Mouse (Mus musculus): Measurements from ENCODE around the gene Mpp3. TPM values are rescaled to one million over a fixed set of nuclear protein-coding genes. Genes with fewer than 3 reads are reported as not detected.

Mpp3 gene
- polyA plus RNA-seq, 1 experiment from 2014 or later: 2.7 TPM

DNA sequence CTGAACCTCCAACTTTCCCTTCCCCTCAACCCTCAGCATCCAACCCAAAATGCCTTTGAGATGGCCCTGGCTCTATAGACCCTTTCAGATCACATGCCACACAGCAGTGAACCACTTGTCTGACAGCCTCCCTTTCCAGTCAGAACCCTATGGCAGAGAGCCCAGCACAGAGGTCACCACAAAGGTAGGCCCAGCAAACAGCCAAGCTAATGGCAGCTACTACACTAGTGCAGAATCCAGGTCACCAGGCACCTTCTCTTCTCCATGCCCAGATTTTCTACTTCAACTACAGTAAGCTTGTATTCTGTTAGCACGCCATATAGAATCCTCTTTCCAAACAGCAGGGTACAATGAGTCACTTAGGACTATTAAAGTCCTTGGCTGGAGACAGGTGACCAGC lies 12.1 kb downstream of the Mpp3 start:
- 86% methylated on average over 1 of the region's 1 CpGs for WGBS (ENCODE audit: insufficient replicate concordance)
- no peak overlapping the region for H3K4me3 ChIP-seq (ENCODE audit: low read depth, low read length)
- H3K4me1 ChIP-seq (ENCODE audit: control insufficient read depth, insufficient read depth, low read length): no peaks in the 10 kb centered on the region
- no peak overlapping the region for H3K27ac ChIP-seq (ENCODE audit: low read depth, low read length)
- H3K4me2 ChIP-seq: no peak overlapping the region
- H3K27me3 ChIP-seq (ENCODE audit: control insufficient read depth, insufficient read depth, low read length): no peaks in the 10 kb centered on the region
- H3K9ac ChIP-seq (ENCODE audit: low read depth, low read length): no peak overlapping the region
- H3K36me3 ChIP-seq (ENCODE audit: control insufficient read depth, insufficient read depth, low read length): no peaks in the 10 kb centered on the region
- H3K9me3 ChIP-seq (replicated peaks; ENCODE audit: control insufficient read depth, low read length): no peaks in the 10 kb centered on the region
- ATAC-seq (replicated peaks; ENCODE audit: insufficient number of reproducible peaks, low FRiP score, low TSS enrichment): no peak

DNA sequence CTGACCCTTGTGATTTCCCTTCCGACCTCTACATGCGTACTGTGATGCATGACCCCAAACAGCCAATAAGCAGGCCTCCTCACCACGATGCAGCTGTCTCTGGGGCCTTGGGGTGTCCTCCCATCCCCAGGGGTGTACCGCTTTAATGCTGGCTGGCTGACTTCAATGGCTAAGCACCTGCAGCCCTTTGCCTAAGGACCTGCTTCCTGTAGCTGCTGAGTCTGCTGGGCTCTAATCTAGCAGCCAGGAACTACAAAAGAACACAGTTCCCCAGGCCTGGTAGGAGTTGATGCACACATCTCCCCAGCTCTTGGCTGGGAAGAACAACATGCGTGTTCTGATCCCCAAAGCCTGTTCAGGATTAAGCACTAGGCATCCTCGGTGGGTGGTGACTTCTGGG lies 12.8 kb downstream of the Mpp3 start:
- no peaks in the 10 kb centered on the region for H3K36me3 ChIP-seq (ENCODE audit: control insufficient read depth, insufficient read depth, low read length)
- no peak for ATAC-seq (replicated peaks; ENCODE audit: insufficient number of reproducible peaks, low FRiP score, low TSS enrichment)

DNA sequence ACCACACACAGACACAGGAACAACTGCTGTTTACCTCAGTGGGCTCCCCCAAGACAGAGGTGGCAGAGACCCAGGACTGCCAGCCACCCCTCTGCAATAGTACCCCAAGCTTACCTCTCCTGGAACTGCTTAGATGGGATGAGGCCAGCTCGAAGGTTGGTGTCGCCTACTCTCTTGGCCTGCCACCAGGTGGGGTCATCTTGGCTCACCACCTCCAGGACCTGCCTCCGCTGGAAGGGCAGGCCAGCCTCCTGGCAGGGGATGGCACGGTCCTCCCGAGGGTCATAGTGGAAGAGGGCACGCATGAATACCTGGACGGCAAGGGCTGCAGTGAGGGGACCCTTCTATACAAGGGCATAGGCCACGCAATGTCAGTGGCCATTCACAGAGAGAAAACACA lies 15.1 kb downstream of the Mpp3 start:
- Histone ChIP-seq H3K4me2 (no peak overlapping the region), H3K9ac (ENCODE audit: low read depth, low read length) (no peak overlapping the region), H3K36me3 (ENCODE audit: control insufficient read depth, insufficient read depth, low read length) (no peaks in the 10 kb centered on the region), H3K27me3 (ENCODE audit: control insufficient read depth, insufficient read depth, low read length) (no peaks in the 10 kb centered on the region), H3K4me3 (ENCODE audit: low read depth, low read length) (no peak overlapping the region), H3K9me3 (replicated peaks; ENCODE audit: control insufficient read depth, low read length) (no peaks in the 10 kb centered on the region), H3K27ac (ENCODE audit: low read depth, low read length) (no peak overlapping the region), H3K4me1 (ENCODE audit: control insufficient read depth, insufficient read depth, low read length) (no peaks in the 10 kb centered on the region)
- ATAC-seq (replicated peaks; ENCODE audit: insufficient number of reproducible peaks, low FRiP score, low TSS enrichment): no peak
- 75% methylated on average over 8 of the region's 8 CpGs for WGBS (ENCODE audit: insufficient replicate concordance)

More for the DNA sequence above, 12.8 kb downstream of the Mpp3 start:
- no peak overlapping the region for H3K9ac ChIP-seq (ENCODE audit: low read depth, low read length)
- no peak overlapping the region for H3K4me2 ChIP-seq
- H3K27me3 ChIP-seq (ENCODE audit: control insufficient read depth, insufficient read depth, low read length): no peaks in the 10 kb centered on the region
- no peaks in the 10 kb centered on the region for H3K9me3 ChIP-seq (replicated peaks; ENCODE audit: control insufficient read depth, low read length)
- no peak overlapping the region for H3K4me3 ChIP-seq (ENCODE audit: low read depth, low read length)
- WGBS (ENCODE audit: insufficient replicate concordance): 72% methylated on average over 6 of the region's 6 CpGs
- H3K4me1 ChIP-seq (ENCODE audit: control insufficient read depth, insufficient read depth, low read length): no peaks in the 10 kb centered on the region
- no peak overlapping the region for H3K27ac ChIP-seq (ENCODE audit: low read depth, low read length)

DNA sequence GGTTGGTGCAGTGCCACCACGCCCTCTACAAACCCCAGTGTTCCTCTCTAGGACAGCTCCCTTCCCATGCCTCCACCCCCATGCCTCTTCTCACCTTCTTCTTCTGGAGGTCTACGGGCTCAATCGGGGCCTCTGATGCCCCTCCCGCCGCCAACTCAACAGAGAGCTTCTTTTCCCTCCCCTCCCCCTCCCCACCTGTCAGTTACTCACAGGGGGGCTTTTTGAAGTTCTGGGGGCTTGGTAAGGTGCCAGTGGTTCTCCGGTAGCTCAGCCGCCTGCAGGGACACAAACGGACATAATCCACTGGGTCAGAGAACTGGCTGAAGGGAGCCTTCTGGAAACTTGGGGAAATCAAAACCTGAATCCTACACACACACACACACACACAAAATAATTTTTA lies 16.8 kb downstream of the Mpp3 start:
- H3K36me3 ChIP-seq (ENCODE audit: control insufficient read depth, insufficient read depth, low read length): no peaks in the 10 kb centered on the region
- no peak overlapping the region for H3K4me2 ChIP-seq
- H3K27ac ChIP-seq (ENCODE audit: low read depth, low read length): no peak overlapping the region
- no peak overlapping the region for H3K4me3 ChIP-seq (ENCODE audit: low read depth, low read length)
- no peaks in the 10 kb centered on the region for H3K27me3 ChIP-seq (ENCODE audit: control insufficient read depth, insufficient read depth, low read length)
- no peak overlapping the region for H3K9ac ChIP-seq (ENCODE audit: low read depth, low read length)
- no peaks in the 10 kb centered on the region for H3K9me3 ChIP-seq (replicated peaks; ENCODE audit: control insufficient read depth, low read length)
- WGBS (ENCODE audit: insufficient replicate concordance): 62% methylated on average over 8 of the region's 8 CpGs
- ATAC-seq (replicated peaks; ENCODE audit: insufficient number of reproducible peaks, low FRiP score, low TSS enrichment): no peak
- no peaks in the 10 kb centered on the region for H3K4me1 ChIP-seq (ENCODE audit: control insufficient read depth, insufficient read depth, low read length)

DNA sequence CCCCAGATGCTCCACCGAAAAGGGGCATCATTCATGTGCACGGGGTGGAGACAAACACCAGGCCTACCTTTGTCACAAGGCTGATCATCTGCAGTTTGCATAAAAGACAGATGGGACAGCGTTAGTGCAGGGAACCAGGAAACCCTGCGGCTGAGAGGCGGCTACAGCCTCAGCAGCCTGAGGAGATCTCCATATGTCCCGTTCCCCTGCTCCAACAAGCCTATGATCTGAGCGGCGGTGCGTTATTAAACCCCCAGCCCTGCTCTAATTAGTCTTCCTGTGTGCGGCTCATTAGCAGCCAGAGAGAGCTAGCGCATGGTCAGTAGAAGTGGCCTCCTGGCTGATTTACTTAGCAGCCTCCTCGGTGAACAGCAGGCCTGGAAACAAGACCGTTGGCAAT lies 18.1 kb downstream of the Mpp3 start:
- Histone ChIP-seq H3K27ac (ENCODE audit: low read depth, low read length) (no peak overlapping the region), H3K27me3 (ENCODE audit: control insufficient read depth, insufficient read depth, low read length) (no peaks in the 10 kb centered on the region), H3K4me2 (no peak overlapping the region), H3K4me3 (ENCODE audit: low read depth, low read length) (no peak overlapping the region), H3K36me3 (ENCODE audit: control insufficient read depth, insufficient read depth, low read length) (no peaks in the 10 kb centered on the region), H3K9ac (ENCODE audit: low read depth, low read length) (no peak overlapping the region), H3K4me1 (ENCODE audit: control insufficient read depth, insufficient read depth, low read length) (no peaks in the 10 kb centered on the region), H3K9me3 (replicated peaks; ENCODE audit: control insufficient read depth, low read length) (no peaks in the 10 kb centered on the region)
- ATAC-seq (replicated peaks; ENCODE audit: insufficient number of reproducible peaks, low FRiP score, low TSS enrichment): no peak
- 79% methylated on average over 13 of the region's 13 CpGs for WGBS (ENCODE audit: insufficient replicate concordance)

DNA sequence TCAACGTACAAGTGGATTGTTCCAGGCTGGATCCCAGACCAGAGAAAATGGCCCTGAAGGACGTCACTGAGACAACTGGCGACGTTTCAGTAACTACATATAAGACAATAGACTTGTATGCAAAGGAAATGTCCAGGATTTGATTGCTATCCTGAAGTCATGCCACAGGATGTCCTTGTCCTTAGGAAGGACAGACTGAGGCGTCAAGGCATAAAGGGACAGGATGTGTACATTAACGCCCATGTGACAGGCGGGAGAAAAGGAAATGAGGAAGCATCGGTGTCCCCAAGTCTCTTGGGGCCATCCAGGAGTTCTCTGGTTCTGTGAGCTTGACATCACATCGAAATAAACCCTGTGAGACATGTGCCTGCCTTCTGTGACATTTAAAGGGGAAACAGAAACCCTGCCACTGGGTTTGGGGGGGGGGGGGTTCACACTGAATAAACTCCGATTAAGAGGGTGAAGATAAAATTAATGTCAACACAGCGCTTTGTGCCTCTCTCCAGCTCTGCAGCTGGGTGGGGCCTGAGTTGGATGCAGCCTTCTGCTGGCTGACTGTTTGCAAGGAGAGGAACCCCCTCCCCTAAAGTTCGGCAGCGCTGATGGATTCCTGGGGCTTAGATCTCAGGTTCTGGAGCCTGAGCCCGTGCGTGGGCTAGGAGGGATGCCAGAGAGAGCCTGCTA lies 19.2 kb downstream of the Mpp3 start:
- no peak overlapping the region for H3K4me3 ChIP-seq (ENCODE audit: low read depth, low read length)
- no peak overlapping the region for H3K27ac ChIP-seq (ENCODE audit: low read depth, low read length)
- no peak overlapping the region for H3K9ac ChIP-seq (ENCODE audit: low read depth, low read length)
- ATAC-seq (replicated peaks; ENCODE audit: insufficient number of reproducible peaks, low FRiP score, low TSS enrichment): no peak
- H3K36me3 ChIP-seq (ENCODE audit: control insufficient read depth, insufficient read depth, low read length): no peaks in the 10 kb centered on the region; the same call in 1 of the 2 replicates
- H3K4me2 ChIP-seq: no peak overlapping the region
- H3K4me1 ChIP-seq (ENCODE audit: control insufficient read depth, insufficient read depth, low read length): no peaks in the 10 kb centered on the region
- 59% methylated on average over 15 of the region's 15 CpGs for WGBS (ENCODE audit: insufficient replicate concordance)
- 0 out of 2 replicates have a peak, but pooled peaks cover 2% of the 10 kb centered on the region for H3K9me3 ChIP-seq (replicated peaks; ENCODE audit: control insufficient read depth, low read length)
- no peaks in the 10 kb centered on the region for H3K27me3 ChIP-seq (ENCODE audit: control insufficient read depth, insufficient read depth, low read length)

DNA sequence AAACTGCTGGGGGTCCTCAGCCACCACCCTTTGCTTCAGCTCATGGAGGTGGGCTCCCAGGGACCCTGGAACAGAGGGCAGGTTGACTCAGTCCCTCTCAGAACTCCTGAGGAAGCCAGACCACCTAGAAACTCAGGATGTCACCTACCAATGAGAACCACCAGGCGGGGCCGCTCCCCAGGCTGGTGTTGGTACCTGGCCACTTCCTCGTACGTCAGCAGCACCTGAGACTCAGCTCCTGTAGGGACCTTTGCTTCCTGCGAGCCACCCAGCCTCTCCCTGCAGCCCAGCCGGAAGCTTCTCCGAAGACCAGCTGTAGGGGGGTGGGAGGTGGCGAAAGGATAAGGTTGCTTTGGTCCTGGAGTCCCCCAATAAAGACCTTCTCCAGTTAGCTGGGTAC lies 19.9 kb downstream of the Mpp3 start:
- no peaks in the 10 kb centered on the region; the same call in 1 of the 2 replicates for H3K36me3 ChIP-seq (ENCODE audit: control insufficient read depth, insufficient read depth, low read length)
- no peak overlapping the region for H3K4me3 ChIP-seq (ENCODE audit: low read depth, low read length)
- no peak overlapping the region for H3K9ac ChIP-seq (ENCODE audit: low read depth, low read length)
- H3K9me3 ChIP-seq (replicated peaks; ENCODE audit: control insufficient read depth, low read length): 0 out of 2 replicates have a peak, but pooled peaks cover 2% of the 10 kb centered on the region
- WGBS (ENCODE audit: insufficient replicate concordance): 90% methylated on average over 8 of the region's 8 CpGs
- no peaks in the 10 kb centered on the region for H3K27me3 ChIP-seq (ENCODE audit: control insufficient read depth, insufficient read depth, low read length)
- H3K4me2 ChIP-seq: no peak overlapping the region
- no peak overlapping the region for H3K27ac ChIP-seq (ENCODE audit: low read depth, low read length)
- no peak for ATAC-seq (replicated peaks; ENCODE audit: insufficient number of reproducible peaks, low FRiP score, low TSS enrichment)
- H3K4me1 ChIP-seq (ENCODE audit: control insufficient read depth, insufficient read depth, low read length): no peaks in the 10 kb centered on the region

DNA sequence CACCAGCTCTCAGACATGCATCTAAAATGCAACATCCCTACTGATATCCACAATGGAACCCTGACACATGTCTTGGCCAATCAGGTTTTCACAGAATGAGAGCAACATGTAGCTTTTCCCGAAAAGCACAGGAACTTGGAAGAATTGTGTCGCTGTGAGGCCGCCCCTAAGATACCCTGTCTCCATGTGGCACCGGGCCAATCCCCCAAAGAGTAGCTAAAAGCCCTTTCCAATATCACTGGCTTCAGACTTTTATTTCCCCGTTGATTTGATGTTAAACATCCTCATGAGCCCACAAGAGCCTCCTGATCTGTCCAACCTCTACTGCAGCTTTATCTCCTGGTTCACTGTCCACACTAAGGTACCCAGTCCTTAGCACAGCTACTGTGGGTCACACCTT lies 21.6 kb downstream of the Mpp3 start:
- Histone ChIP-seq H3K4me2 (no peak overlapping the region), H3K4me1 (ENCODE audit: control insufficient read depth, insufficient read depth, low read length) (no peaks in the 10 kb centered on the region), H3K27me3 (ENCODE audit: control insufficient read depth, insufficient read depth, low read length) (no peaks in the 10 kb centered on the region), H3K4me3 (ENCODE audit: low read depth, low read length) (no peak overlapping the region), H3K9ac (ENCODE audit: low read depth, low read length) (no peak overlapping the region), H3K27ac (ENCODE audit: low read depth, low read length) (no peak overlapping the region), H3K9me3 (replicated peaks; ENCODE audit: control insufficient read depth, low read length) (0 out of 2 replicates have a peak, but pooled peaks cover 2% of the 10 kb centered on the region), H3K36me3 (ENCODE audit: control insufficient read depth, insufficient read depth, low read length) (no peaks in the 10 kb centered on the region; the same call in 1 of the 2 replicates)
- no peak for ATAC-seq (replicated peaks; ENCODE audit: insufficient number of reproducible peaks, low FRiP score, low TSS enrichment)
- 79% methylated on average over 5 of the region's 5 CpGs for WGBS (ENCODE audit: insufficient replicate concordance)

DNA sequence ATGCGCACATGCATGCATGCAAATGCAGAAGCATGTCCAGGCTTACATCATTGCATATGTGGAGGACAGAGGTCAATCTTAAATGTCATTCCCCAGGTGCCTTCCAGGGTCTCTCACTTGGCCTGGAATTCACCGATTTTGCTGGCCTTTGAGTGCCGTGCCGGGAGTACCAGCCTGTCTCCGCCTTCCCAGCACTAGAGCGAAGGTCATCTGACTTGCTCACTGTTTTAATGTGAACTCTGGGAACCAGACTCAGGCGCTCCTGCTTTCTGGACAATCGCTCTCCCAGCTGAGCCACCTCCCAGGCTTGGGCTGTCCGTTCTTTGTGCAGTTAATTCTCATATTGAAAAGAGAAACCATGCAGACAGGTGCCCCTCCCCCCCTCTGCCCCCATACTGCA lies 22.0 kb downstream of the Mpp3 start:
- no peaks in the 10 kb centered on the region; the same call in 1 of the 2 replicates for H3K36me3 ChIP-seq (ENCODE audit: control insufficient read depth, insufficient read depth, low read length)
- ATAC-seq (replicated peaks; ENCODE audit: insufficient number of reproducible peaks, low FRiP score, low TSS enrichment): no peak
- H3K4me3 ChIP-seq (ENCODE audit: low read depth, low read length): no peak overlapping the region
- 64% methylated on average over 9 of the region's 9 CpGs for WGBS (ENCODE audit: insufficient replicate concordance)
- H3K9me3 ChIP-seq (replicated peaks; ENCODE audit: control insufficient read depth, low read length): 0 out of 2 replicates have a peak, but pooled peaks cover 2% of the 10 kb centered on the region
- no peak overlapping the region for H3K9ac ChIP-seq (ENCODE audit: low read depth, low read length)
- no peak overlapping the region for H3K27ac ChIP-seq (ENCODE audit: low read depth, low read length)
- no peaks in the 10 kb centered on the region for H3K4me1 ChIP-seq (ENCODE audit: control insufficient read depth, insufficient read depth, low read length)
- H3K4me2 ChIP-seq: no peak overlapping the region
- H3K27me3 ChIP-seq (ENCODE audit: control insufficient read depth, insufficient read depth, low read length): no peaks in the 10 kb centered on the region

All from heart, embryonic 11.5 days (tissue).